Mouse (Mus musculus) hindbrain, embryonic 11.5 days (tissue): ENCODE measurements around the gene Hnrnpul1. TPM values are rescaled to one million over a fixed set of nuclear protein-coding genes. Genes with fewer than 3 reads are reported as not detected.

Experiments
- ATAC-seq: fragments of 200-750 bp; cut with Nextera tagmentation; 2 replicates; pipeline ENCODE4 v1.8.0; 2017; ENCODE audit warnings: mild to moderate bottlenecking, moderate TSS enrichment, moderate library complexity; ENCODE audit not compliant: low FRiP score
- DNase-seq: peaks from one replicate; pipeline ENCODE4 v3.0.0-alpha.2; 2015; ENCODE audit warnings: low spot score
- H3K27ac ChIP-seq: fragments of 300-500 bp; sonication (generic); 2 replicates; pipeline ENCODE4 v1.5.1; 2014; ENCODE audit warnings: mild to moderate bottlenecking, low read depth, low read length
- H3K27me3 ChIP-seq: fragments of 300-500 bp; sonication (generic); 2 replicates; pipeline ENCODE4 v1.6.1; 2014; ENCODE audit warnings: mild to moderate bottlenecking, low read length, moderate library complexity, mixed read lengths; ENCODE audit not compliant: control insufficient read depth, insufficient read depth
- H3K36me3 ChIP-seq: fragments of 300-500 bp; sonication (generic); 2 replicates; pipeline ENCODE4 v1.6.1; 2014; ENCODE audit warnings: mild to moderate bottlenecking, low read length, moderate library complexity, mixed read lengths; ENCODE audit not compliant: control insufficient read depth, insufficient read depth
- H3K4me1 ChIP-seq: fragments of 300-500 bp; sonication (generic); replicated peaks from 2 replicates; pipeline ENCODE4 v1.6.1; 2014; ENCODE audit warnings: low read length, mixed read lengths; ENCODE audit not compliant: control insufficient read depth, insufficient read depth
- H3K4me2 ChIP-seq: fragments of 300-500 bp; sonication (generic); replicated peaks from 2 replicates; pipeline ENCODE4 v1.6.1; 2014; ENCODE audit warnings: mild to moderate bottlenecking, low read depth, low read length
- H3K4me3 ChIP-seq: fragments of 300-500 bp; sonication (generic); 2 replicates; pipeline ENCODE4 v1.5.1; 2014; ENCODE audit warnings: low read depth, low read length
- H3K9ac ChIP-seq: fragments of 300-500 bp; sonication (generic); 2 replicates; pipeline ENCODE4 v1.6.1; 2014; ENCODE audit warnings: low read depth, low read length
- H3K9me3 ChIP-seq: fragments of 300-500 bp; sonication (generic); 2 replicates; pipeline ENCODE4 v1.6.1; 2016; ENCODE audit warnings: low read length; ENCODE audit not compliant: control insufficient read depth
- WGBS: fragments of 180-500 bp; shearing (Covaris S2); extraction: QIAGEN DNeasy Blood & Tissue Kit; methylation state at CpG from one replicate; pipeline ENCODE4 v1.1.7; 2014; 5-methylcytosine and 5-hydroxymethylcytosine counted together
- polyA plus RNA-seq: library from polyadenylated mRNA; unstranded; fragments of >200 nt; fragmentation: Nextera tagmentation; extraction: Ambion mirVana; gene quantifications from 2 replicates; pipeline ENCODE4 v1.2.1, GENCODE M21; 2014

The Hnrnpul1 gene
- polyA plus RNA-seq, 1 experiment from 2014 or later, result 70.1 TPM

- WGBS, result 65% methylated on average over 10 of the region's 10 CpGs
- Histone ChIP-seq H3K4me3 (no peak overlapping the region; the same call in 1 of the 2 replicates), H3K9ac (no peak overlapping the region), H3K4me2 (no peak overlapping the region), H3K27me3 (no peaks in the 10 kb centered on the region), H3K36me3 (peaks cover 29% of the 10 kb centered on the region), H3K27ac (no peak overlapping the region), H3K4me1 (peaks cover 3% of the 10 kb centered on the region; the same call in 1 of the 2 replicates), H3K9me3 (no peaks in the 10 kb centered on the region)
- DNase-seq (peak; percentile 89), ATAC-seq (peak; percentile 55; the same call in 1 of the 2 replicates)
Measured at GRCm38 (mm10) chr7:25719761-25720610, 34.6 kb downstream of the Hnrnpul1 start.

DNA sequence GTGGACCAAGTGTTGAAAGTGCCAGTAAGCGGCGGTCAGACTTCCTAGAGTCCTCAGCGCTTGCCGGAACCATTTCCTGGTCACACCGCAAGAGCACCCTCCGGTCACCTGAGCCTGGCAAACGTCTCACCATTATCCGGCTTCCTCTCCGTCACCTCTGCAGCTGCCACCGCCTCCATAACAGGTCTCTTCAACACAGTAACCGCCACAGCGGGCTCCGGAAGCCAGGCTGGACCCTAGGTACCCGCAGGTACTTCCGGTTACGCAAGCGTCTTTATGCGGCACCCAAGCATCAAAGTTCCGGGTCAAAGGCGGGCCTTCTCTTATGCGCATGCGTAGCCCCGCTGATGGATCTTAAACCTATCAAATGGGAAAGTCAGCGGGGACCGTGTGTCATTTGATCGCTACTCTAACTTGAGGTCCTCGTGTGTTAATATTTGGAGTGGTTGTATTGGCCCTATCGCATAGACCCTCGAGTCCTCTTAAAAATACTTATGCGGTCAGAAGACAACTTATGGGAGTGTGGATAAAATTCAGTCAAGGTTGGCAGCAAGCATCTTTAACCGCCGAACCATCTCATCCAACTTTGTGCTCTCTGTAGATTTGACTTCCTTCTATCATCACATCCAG lies 35.7 kb downstream of the Hnrnpul1 start, which contains the start of gene Ccdc97:
Gene Ccdc97 (minus strand): TSS at position 301 of the 630 bp plus-strand sequence.
- peaks cover 26% of the 10 kb centered on the region for H3K36me3 ChIP-seq
- ATAC-seq, result peak; percentile 82
- peaks cover 3% of the 10 kb centered on the region; the same call in 1 of the 2 replicates for H3K4me1 ChIP-seq
- H3K9me3 ChIP-seq, result no peaks in the 10 kb centered on the region
- H3K9ac ChIP-seq, result peak within 1 kb of the TSS; percentile 81
- peak within 1 kb of the TSS; percentile 74 for H3K4me2 ChIP-seq
- H3K27me3 ChIP-seq, result no peaks in the 10 kb centered on the region
- peak; percentile 95 for DNase-seq
- WGBS, result 5% methylated on average over 32 of the region's 32 CpGs
- peak within 1 kb of the TSS; percentile 75 for H3K4me3 ChIP-seq
- H3K27ac ChIP-seq, result peak within 1 kb of the TSS; percentile 65; the same call in 1 of the 2 replicates

DNA sequence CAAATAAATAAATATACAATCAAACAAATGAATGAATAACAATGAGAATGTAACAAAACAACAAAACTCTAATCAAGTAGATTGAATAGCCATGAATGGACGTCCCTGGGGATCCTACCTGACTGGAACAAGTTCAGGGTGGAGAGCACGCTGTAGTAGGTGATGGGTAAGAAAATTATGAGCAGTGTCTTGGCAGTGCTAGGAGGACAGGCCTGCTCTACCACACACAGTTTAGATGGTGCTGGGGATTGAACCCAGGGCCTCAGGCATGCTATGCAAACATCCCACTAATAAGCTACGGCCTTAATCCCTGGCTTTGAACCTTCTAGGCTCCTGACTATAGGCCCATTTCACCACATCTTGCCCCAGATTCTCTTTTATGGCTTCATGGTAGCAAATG lies 37.1 kb downstream of the Hnrnpul1 start:
- Histone ChIP-seq H3K4me3 (no peak overlapping the region), H3K4me2 (no peak overlapping the region; the same call in 1 of the 2 replicates), H3K4me1 (peaks cover 3% of the 10 kb centered on the region; the same call in 1 of the 2 replicates), H3K27me3 (no peaks in the 10 kb centered on the region), H3K36me3 (peaks cover 18% of the 10 kb centered on the region), H3K9me3 (no peaks in the 10 kb centered on the region), H3K27ac (no peak overlapping the region), H3K9ac (no peak overlapping the region)
- ATAC-seq (no peak), DNase-seq (no peak)
- WGBS, result 92% methylated on average over 3 of the region's 3 CpGs

DNA sequence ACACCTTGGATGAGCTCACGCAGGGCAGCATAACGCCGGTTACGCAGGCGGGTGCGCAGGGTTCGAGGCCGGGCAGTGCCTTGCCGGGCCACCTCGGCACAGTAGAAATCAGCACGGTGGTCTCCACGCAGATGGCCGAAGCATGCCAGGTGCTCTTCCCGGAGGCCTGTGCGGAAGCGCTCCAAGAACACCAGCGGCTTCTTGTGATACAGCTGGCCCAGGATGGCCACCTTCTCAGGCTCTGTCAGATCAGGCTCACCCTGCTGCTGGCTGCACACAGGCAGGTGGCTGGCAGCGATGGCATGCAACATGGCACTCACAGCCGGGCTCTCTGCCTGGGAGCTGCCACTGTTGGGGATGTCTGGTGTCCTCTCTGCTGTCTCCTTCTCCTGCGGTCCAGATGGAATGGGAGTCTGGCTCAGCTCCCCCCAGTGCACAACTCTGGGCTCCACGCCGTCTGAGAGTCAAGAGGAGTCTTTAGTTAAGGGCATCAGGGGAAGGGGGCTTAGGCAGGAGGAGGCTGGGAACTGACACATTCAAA lies 38.8 kb downstream of the Hnrnpul1 start:
- H3K27me3 ChIP-seq, result no peaks in the 10 kb centered on the region
- H3K4me1 ChIP-seq, result peaks cover 3% of the 10 kb centered on the region; the same call in 1 of the 2 replicates
- H3K27ac ChIP-seq, result no peak overlapping the region
- H3K9ac ChIP-seq, result no peak overlapping the region
- ATAC-seq (no peak), DNase-seq (no peak)
- no peak overlapping the region for H3K4me3 ChIP-seq
- peaks cover 15% of the 10 kb centered on the region for H3K36me3 ChIP-seq
- H3K4me2 ChIP-seq, result no peak overlapping the region
- 96% methylated on average over 22 of the region's 22 CpGs for WGBS
- H3K9me3 ChIP-seq, result no peaks in the 10 kb centered on the region

DNA sequence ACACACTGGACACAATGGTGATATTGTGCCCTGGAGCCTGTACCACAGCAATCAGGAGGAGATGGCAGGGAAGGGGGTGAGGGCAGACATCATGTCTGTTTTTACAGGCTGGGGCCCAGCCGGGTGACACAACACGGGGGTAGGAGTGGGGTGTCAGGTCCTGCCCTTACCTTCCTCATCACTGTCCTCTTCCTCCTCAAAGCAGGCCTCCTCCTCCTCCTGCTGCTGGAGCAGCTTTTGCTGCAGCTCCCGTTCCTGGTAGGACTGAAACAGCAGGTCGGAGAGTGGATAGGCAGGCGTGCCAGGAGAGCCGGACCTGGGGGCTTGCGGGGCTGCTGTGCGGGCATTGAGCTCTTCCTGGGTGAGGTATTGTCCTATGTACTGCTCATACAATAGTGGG lies 40.0 kb downstream of the Hnrnpul1 start:
- no peak for DNase-seq
- 91% methylated on average over 8 of the region's 8 CpGs for WGBS
- H3K27ac ChIP-seq, result no peak overlapping the region
- H3K4me1 ChIP-seq, result peaks cover 6% of the 10 kb centered on the region; the same call in 1 of the 2 replicates
- no peaks in the 10 kb centered on the region for H3K9me3 ChIP-seq
- ATAC-seq, result no peak
- H3K9ac ChIP-seq, result no peak overlapping the region
- no peaks in the 10 kb centered on the region for H3K27me3 ChIP-seq
- peaks cover 15% of the 10 kb centered on the region for H3K36me3 ChIP-seq
- H3K4me3 ChIP-seq, result no peak overlapping the region
- no peak overlapping the region for H3K4me2 ChIP-seq

DNA sequence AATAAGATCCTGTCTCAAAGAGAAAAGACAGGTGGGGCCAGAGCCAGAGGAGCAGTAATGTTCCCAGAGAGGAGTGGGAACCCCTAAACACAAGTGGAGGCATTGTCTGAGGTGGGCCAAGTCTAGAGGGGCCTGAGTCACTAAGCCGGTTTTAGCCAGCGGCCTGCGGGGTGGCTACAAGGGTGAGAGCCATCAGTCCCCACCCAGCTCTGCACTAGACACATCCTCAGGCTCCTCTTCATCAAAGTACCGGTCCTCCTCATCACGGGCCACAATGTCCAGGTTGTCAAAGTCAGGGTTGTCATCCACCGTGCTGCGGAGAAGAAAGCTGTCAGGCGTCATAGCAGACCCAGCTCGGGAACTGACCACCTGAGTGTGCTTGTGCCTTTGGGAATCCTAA lies 41.8 kb downstream of the Hnrnpul1 start:
- 95% methylated on average over 9 of the region's 9 CpGs for WGBS
- H3K9ac ChIP-seq, result no peak overlapping the region
- no peaks in the 10 kb centered on the region for H3K9me3 ChIP-seq
- H3K4me1 ChIP-seq, result peaks cover 2% of the 10 kb centered on the region; the same call in 1 of the 2 replicates
- H3K27me3 ChIP-seq, result no peaks in the 10 kb centered on the region
- H3K4me3 ChIP-seq, result no peak overlapping the region
- H3K4me2 ChIP-seq, result no peak overlapping the region
- H3K27ac ChIP-seq, result no peak overlapping the region
- DNase-seq (no peak), ATAC-seq (no peak)
- peaks cover 15% of the 10 kb centered on the region for H3K36me3 ChIP-seq

GRCm38 (mm10) chr7:25711731-25712197 lies 42.8 kb downstream of the Hnrnpul1 start:
- H3K4me2 ChIP-seq, result no peak overlapping the region
- WGBS, result 25% methylated on average over 7 of the region's 7 CpGs
- H3K27ac ChIP-seq, result no peak overlapping the region; the same call in 1 of the 2 replicates
- peak; percentile 47 for ATAC-seq
- H3K9ac ChIP-seq, result no peak overlapping the region
- H3K36me3 ChIP-seq, result peaks cover 15% of the 10 kb centered on the region
- H3K9me3 ChIP-seq, result no peaks in the 10 kb centered on the region
- no peaks in the 10 kb centered on the region for H3K27me3 ChIP-seq
- DNase-seq, result no peak
- no peak overlapping the region for H3K4me3 ChIP-seq
- H3K4me1 ChIP-seq, result 0 out of 2 replicates have a peak, but pooled peaks cover 2% of the 10 kb centered on the region

DNA sequence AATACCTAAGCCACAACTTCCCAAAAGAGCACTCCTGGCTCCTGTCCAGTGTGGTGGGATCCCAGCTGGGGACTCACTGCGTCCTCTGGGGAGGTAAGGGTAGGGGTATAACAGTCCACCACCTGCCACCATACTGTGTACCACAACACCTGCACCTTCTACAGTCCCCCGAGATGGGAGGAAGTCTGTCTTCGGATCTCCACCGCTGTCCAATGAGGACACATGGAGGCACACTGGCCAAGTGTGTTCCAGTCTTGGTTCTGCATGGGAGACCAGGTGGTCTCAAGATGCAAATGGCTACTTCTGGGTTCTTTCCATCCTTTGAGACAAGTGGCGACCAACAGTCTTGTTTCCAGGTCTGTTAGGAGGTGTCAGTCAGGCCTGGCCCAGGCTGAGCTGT lies 43.4 kb downstream of the Hnrnpul1 start:
- Histone ChIP-seq H3K9me3 (no peaks in the 10 kb centered on the region), H3K27me3 (no peaks in the 10 kb centered on the region), H3K4me2 (no peak overlapping the region), H3K27ac (no peak overlapping the region), H3K36me3 (peaks cover 15% of the 10 kb centered on the region), H3K4me1 (0 out of 2 replicates have a peak, but pooled peaks cover 2% of the 10 kb centered on the region), H3K9ac (no peak overlapping the region), H3K4me3 (no peak overlapping the region)
- peak; percentile 26; the same call in 1 of the 2 replicates for ATAC-seq
- WGBS, result 65% methylated on average over 5 of the region's 5 CpGs
- DNase-seq, result no peak
